ENCODE assay signal across 29 mouse cellular contexts in genomic region chr5:45473521-45473920, GRCm38 (mm10). TPM values are rescaled to one million over a fixed set of nuclear protein-coding genes. Genes with fewer than 3 reads are reported as not detected.
A peak's percentile ranks its signal among the peaks of the same experiment; 100 is the strongest.
DNase-seq lines count a peak whose midpoint lies in the region; ATAC-seq lines count a peak whose summit lies in the region.
"Had no signal": no experiment of that assay in that cellular context is flagged by ENCODE, and none has a peak within 500 bp of the region (broad histone marks: within the 10 kb centered on the region; RNA-seq: fewer than 3 reads in every experiment).

No protein-coding gene starts in this region.

- no peak overlapping the region for H3K27ac ChIP-seq in forebrain, embryonic 15.5 days (replicated peaks)
- H3K27ac ChIP-seq in forebrain, embryonic 11.5 days (ENCODE audit: low read depth, low read length), result no peak overlapping the region
- H3K27ac ChIP-seq in midbrain, embryonic 15.5 days, result no peak overlapping the region
- no peak overlapping the region for H3K27ac ChIP-seq in midbrain, embryonic 11.5 days (ENCODE audit: low read depth, low read length)
- H3K27ac ChIP-seq: heart, adult 2 months; heart, embryonic 15.5 days; hindbrain, embryonic 13.5 days; limb, embryonic 15.5 days; stomach, embryonic 15.5 days had no signal

- H3K4me3 ChIP-seq in forebrain, embryonic 15.5 days, result no peak overlapping the region
- no peak overlapping the region for H3K4me3 ChIP-seq in forebrain, embryonic 11.5 days (ENCODE audit: low read depth, low read length)
- no peak overlapping the region for H3K4me3 ChIP-seq in midbrain, embryonic 15.5 days
- no peak overlapping the region for H3K4me3 ChIP-seq in midbrain, embryonic 11.5 days (ENCODE audit: low read depth, low read length)
- H3K4me3 ChIP-seq: heart, adult 2 months; heart, embryonic 15.5 days; hindbrain, embryonic 13.5 days; limb, embryonic 15.5 days; stomach, embryonic 15.5 days had no signal

- no peaks in the 10 kb centered on the region for H3K9me3 ChIP-seq in forebrain, embryonic 15.5 days
- no peaks in the 10 kb centered on the region for H3K9me3 ChIP-seq in forebrain, embryonic 11.5 days (ENCODE audit: control insufficient read depth, low read length)
- no peaks in the 10 kb centered on the region for H3K9me3 ChIP-seq in midbrain, embryonic 15.5 days
- H3K9me3 ChIP-seq in midbrain, embryonic 11.5 days (ENCODE audit: control insufficient read depth, low read length), result no peaks in the 10 kb centered on the region
- H3K9me3 ChIP-seq: heart, embryonic 15.5 days; hindbrain, embryonic 13.5 days; limb, embryonic 15.5 days; stomach, embryonic 15.5 days had no signal

- no peak overlapping the region for H3K9ac ChIP-seq in forebrain, embryonic 15.5 days (replicated peaks)
- no peak overlapping the region for H3K9ac ChIP-seq in forebrain, embryonic 11.5 days (ENCODE audit: low read length)
- no peak overlapping the region for H3K9ac ChIP-seq in midbrain, embryonic 15.5 days
- H3K9ac ChIP-seq in midbrain, embryonic 11.5 days (ENCODE audit: low read length), result no peak overlapping the region
- H3K9ac ChIP-seq: heart, embryonic 15.5 days; hindbrain, embryonic 13.5 days; limb, embryonic 15.5 days; stomach, embryonic 15.5 days had no signal

- ATAC-seq in forebrain, embryonic 15.5 days (replicated peaks), result 0 out of 2 replicates have a peak, but pooled peaks have one; percentile 34
- no peak for ATAC-seq in forebrain, embryonic 11.5 days (replicated peaks; ENCODE audit: low FRiP score)
- 0 out of 2 replicates have a peak, but pooled peaks have one; percentile 17 for ATAC-seq in midbrain, embryonic 15.5 days (replicated peaks)
- no peak for ATAC-seq in midbrain, embryonic 11.5 days (ENCODE audit: low FRiP score)

- H3K36me3 ChIP-seq in forebrain, embryonic 15.5 days, result no peaks in the 10 kb centered on the region
- H3K36me3 ChIP-seq in forebrain, embryonic 11.5 days (ENCODE audit: control insufficient read depth, insufficient read depth, low read length), result no peaks in the 10 kb centered on the region
- H3K36me3 ChIP-seq in midbrain, embryonic 15.5 days (replicated peaks), result no peaks in the 10 kb centered on the region
- no peaks in the 10 kb centered on the region for H3K36me3 ChIP-seq in midbrain, embryonic 11.5 days (ENCODE audit: control insufficient read depth, insufficient read depth, low read length)
- H3K36me3 ChIP-seq: heart, embryonic 15.5 days; hindbrain, embryonic 13.5 days; limb, embryonic 15.5 days; stomach, embryonic 15.5 days had no signal

- H3K4me1 ChIP-seq in forebrain, embryonic 15.5 days, result peaks cover 17% of the 10 kb centered on the region
- no peaks in the 10 kb centered on the region; the same call in 1 of the 2 replicates for H3K4me1 ChIP-seq in forebrain, embryonic 11.5 days (replicated peaks; ENCODE audit: control insufficient read depth, insufficient read depth, low read length)
- no peaks in the 10 kb centered on the region for H3K4me1 ChIP-seq in midbrain, embryonic 15.5 days
- H3K4me1 ChIP-seq in midbrain, embryonic 11.5 days (ENCODE audit: control insufficient read depth, insufficient read depth, low read length), result no peaks in the 10 kb centered on the region
- H3K4me1 ChIP-seq: stomach, embryonic 15.5 days had no signal

- no peaks in the 10 kb centered on the region for H3K27me3 ChIP-seq in forebrain, embryonic 15.5 days
- no peaks in the 10 kb centered on the region for H3K27me3 ChIP-seq in forebrain, embryonic 11.5 days (ENCODE audit: control insufficient read depth, insufficient read depth, low read length)
- H3K27me3 ChIP-seq in midbrain, embryonic 15.5 days (replicated peaks), result 0 out of 2 replicates have a peak, but pooled peaks cover 3% of the 10 kb centered on the region
- no peaks in the 10 kb centered on the region for H3K27me3 ChIP-seq in midbrain, embryonic 11.5 days (ENCODE audit: control insufficient read depth, insufficient read depth, low read length)
- H3K27me3 ChIP-seq: limb, embryonic 15.5 days; stomach, embryonic 15.5 days had no signal

- H3K4me2 ChIP-seq in forebrain, embryonic 15.5 days (replicated peaks), result no peak overlapping the region
- H3K4me2 ChIP-seq in forebrain, embryonic 11.5 days (ENCODE audit: low read depth, low read length, severe bottlenecking), result no peak overlapping the region
- no peak overlapping the region for H3K4me2 ChIP-seq in midbrain, embryonic 15.5 days
- no peak overlapping the region for H3K4me2 ChIP-seq in midbrain, embryonic 11.5 days
- H3K4me2 ChIP-seq: heart, embryonic 15.5 days; hindbrain, embryonic 13.5 days; limb, embryonic 15.5 days; stomach, embryonic 15.5 days had no signal

- WGBS in forebrain, embryonic 15.5 days, result 52% methylated on average over 1 of the region's 1 CpGs
- WGBS in forebrain, embryonic 11.5 days, result 93% methylated on average over 1 of the region's 1 CpGs
- WGBS in midbrain, embryonic 15.5 days, result 96% methylated on average over 1 of the region's 1 CpGs
- WGBS in midbrain, embryonic 11.5 days, result 87% methylated on average over 1 of the region's 1 CpGs

- no peak for DNase-seq in forebrain, embryonic 11.5 days (ENCODE audit: low spot score)
- DNase-seq in layer of hippocampus, adult 9-11 months, result peak; percentile 47
- DNase-seq in layer of hippocampus, adult 18-20 months (ENCODE audit: low spot score in 2 of 2), result no peak
- DNase-seq in midbrain, embryonic 11.5 days (ENCODE audit: low spot score, missing footprints), result no peak
- no peak for DNase-seq in retina, postnatal 1 day
- DNase-seq in MN1 (ENCODE audit: low spot score), result no peak
- DNase-seq: gastrocnemius, postnatal 36 days; heart, adult 2 months; kidney, adult 11 months; thymus, adult 18-20 months; thymus, postnatal 36 days had no signal

RNA-seq across cellular contexts. Expression of gene Lap3, which starts 19.7 kb away (rescaled TPM):
- 36.5 and 40.6 TPM in 2 replicates for polyA plus RNA-seq in forebrain, embryonic 15.5 days (2015; fragmentation: Nextera tagmentation; extraction: Ambion mirVana)
- polyA plus RNA-seq in forebrain, embryonic 11.5 days (2014; fragmentation: Nextera tagmentation; extraction: Ambion mirVana), result 85.0 and 86.3 TPM in 2 replicates
- 10 to 100 TPM; 59.5 to 60.1 TPM for total RNA-seq in layer of hippocampus, adult 18-20 months (2021)
- 28.7 and 29.9 TPM in 2 replicates for polyA plus RNA-seq in midbrain, embryonic 15.5 days (2015; fragmentation: Nextera tagmentation; extraction: Ambion mirVana)
- 84.7 and 85.8 TPM in 2 replicates for polyA plus RNA-seq in midbrain, embryonic 11.5 days (2014; fragmentation: Nextera tagmentation; extraction: Ambion mirVana)

RNA-seq across cellular contexts. Expression of gene Clrn2, which starts 20.0 kb away (rescaled TPM):
- polyA plus RNA-seq in forebrain, embryonic 15.5 days (2015; fragmentation: Nextera tagmentation; extraction: Ambion mirVana), result 0.20 and 0.37 TPM in 2 replicates
- 0.39 TPM in 1 of 2 replicates, not detected in the other for polyA plus RNA-seq in forebrain, embryonic 11.5 days (2014; fragmentation: Nextera tagmentation; extraction: Ambion mirVana)
- total RNA-seq in layer of hippocampus, adult 18-20 months (2021), result 1 to 10 TPM in 1 of 2 experiments, under 1 TPM in 1; 0.61 to 1.0 TPM
- polyA plus RNA-seq in midbrain, embryonic 15.5 days (2015; fragmentation: Nextera tagmentation; extraction: Ambion mirVana), result 0.18 and 0.50 TPM in 2 replicates
- 0.86 and 1.2 TPM in 2 replicates for polyA plus RNA-seq in midbrain, embryonic 11.5 days (2014; fragmentation: Nextera tagmentation; extraction: Ambion mirVana)
- total RNA-seq: adrenal gland, adult 2 months; adrenal gland, postnatal 4 days; ES-E14; gastrocnemius, adult 18-20 months; gastrocnemius, postnatal 36 days; heart, adult 2 months; heart, postnatal 36 days; left cerebral cortex, postnatal 4 days; megakaryocyte-erythroid progenitor cell, adult 5-6 weeks had no signal
- polyA plus RNA-seq: adrenal gland, adult 2 months; cerebellum, adult 2 months; heart, adult 2 months; heart, embryonic 15.5 days; kidney, embryonic 16.5 days; large intestine, adult 2 months; limb, embryonic 15.5 days; liver, embryonic 16.5 days; neural tube, embryonic 14.5 days; stomach, embryonic 15.5 days had no signal

RNA-seq across cellular contexts. Expression of gene Qdpr, which starts 23.5 kb away (rescaled TPM):
- polyA plus RNA-seq in forebrain, embryonic 15.5 days (2015; fragmentation: Nextera tagmentation; extraction: Ambion mirVana), result 107 and 110 TPM in 2 replicates
- 97.3 and 102 TPM in 2 replicates for polyA plus RNA-seq in forebrain, embryonic 11.5 days (2014; fragmentation: Nextera tagmentation; extraction: Ambion mirVana)
- total RNA-seq in layer of hippocampus, adult 18-20 months (2021), result 100 to 1,000 TPM; 201 to 228 TPM
- polyA plus RNA-seq in midbrain, embryonic 15.5 days (2015; fragmentation: Nextera tagmentation; extraction: Ambion mirVana), result 110 and 132 TPM in 2 replicates
- polyA plus RNA-seq in midbrain, embryonic 11.5 days (2014; fragmentation: Nextera tagmentation; extraction: Ambion mirVana), result 102 and 110 TPM in 2 replicates

RNA-seq across cellular contexts. Expression of gene Med28, which starts 46.5 kb away (rescaled TPM):
- polyA plus RNA-seq in forebrain, embryonic 15.5 days (2015; fragmentation: Nextera tagmentation; extraction: Ambion mirVana), result 302 TPM in 2 replicates
- polyA plus RNA-seq in forebrain, embryonic 11.5 days (2014; fragmentation: Nextera tagmentation; extraction: Ambion mirVana), result 266 and 285 TPM in 2 replicates
- total RNA-seq in layer of hippocampus, adult 18-20 months (2021), result 100 to 1,000 TPM; 105 to 120 TPM
- polyA plus RNA-seq in midbrain, embryonic 15.5 days (2015; fragmentation: Nextera tagmentation; extraction: Ambion mirVana), result 251 and 261 TPM in 2 replicates
- 284 and 309 TPM in 2 replicates for polyA plus RNA-seq in midbrain, embryonic 11.5 days (2014; fragmentation: Nextera tagmentation; extraction: Ambion mirVana)

Comparison
In these comparisons a context has a peak if more than half of its experiments do, and no peak if none do; other contexts are left out.
1. ATAC-seq: peak in forebrain, embryonic 15.5 days (single experiment) and midbrain, embryonic 15.5 days (single experiment); none in forebrain, embryonic 11.5 days (single experiment) and midbrain, embryonic 11.5 days (single experiment).